Mouse (Mus musculus) myocyte (in vitro differentiated cells): Measurements from ENCODE around the gene Galnt15.

Source experiments
- CEBPB ChIP-seq: IDR thresholded peaks from 2 replicates; pipeline ENCODE4 v1.6.1; 2011; ENCODE audit warnings: mild to moderate bottlenecking, moderate library complexity; ENCODE audit not compliant: poor library complexity, insufficient read depth, severe bottlenecking
- E2F4 ChIP-seq: IDR thresholded peaks from one replicate; pipeline ENCODE4 v1.6.1; 2011; ENCODE audit warnings: mild to moderate bottlenecking, control low read depth, moderate library complexity; ENCODE audit not compliant: insufficient read depth
- MAX ChIP-seq: IDR thresholded peaks from one replicate; pipeline ENCODE4 v1.6.1; 2011; ENCODE audit warnings: low read depth, mild to moderate bottlenecking, control low read depth
- MYOD1 ChIP-seq, 3 experiments: IDR thresholded peaks; one replicate each; pipeline ENCODE4 v1.6.1; 2011; ENCODE audit warnings: control low read depth in 2 of 3, low read depth in 2 of 3, mild to moderate bottlenecking in 2 of 3, moderate library complexity in 1 of 3; ENCODE audit not compliant: insufficient read length in 2 of 3, control insufficient read depth in 1 of 3
- MYOG ChIP-seq, 3 experiments: IDR thresholded peaks; one replicate each; pipeline ENCODE4 v1.6.1; 2011; ENCODE audit warnings: control low read depth in 2 of 3, low read depth in 2 of 3, mild to moderate bottlenecking in 2 of 3; ENCODE audit not compliant: insufficient read length in 2 of 3, control insufficient read depth in 1 of 3, insufficient read depth in 1 of 3
- POLR2A ChIP-seq: IDR thresholded peaks from one replicate; pipeline ENCODE4 v1.6.1; 2011; ENCODE audit warnings: low read depth, mild to moderate bottlenecking, control low read depth, moderate library complexity; ENCODE audit not compliant: insufficient read length
- POLR2AphosphoS2 ChIP-seq: IDR thresholded peaks from one replicate; pipeline ENCODE4 v1.6.1; 2011; ENCODE audit warnings: low read depth, control low read depth; ENCODE audit not compliant: insufficient read length
- REST ChIP-seq: IDR thresholded peaks from one replicate; pipeline ENCODE4 v1.6.1; 2011; ENCODE audit warnings: mild to moderate bottlenecking, control low read depth, moderate library complexity; ENCODE audit not compliant: insufficient read depth, insufficient read length
- SRF ChIP-seq: IDR thresholded peaks from one replicate; pipeline ENCODE4 v1.6.1; 2011; ENCODE audit warnings: low read depth; ENCODE audit not compliant: control insufficient read depth, insufficient read length
- TCF12 ChIP-seq: IDR thresholded peaks from one replicate; pipeline ENCODE4 v1.6.1; 2011; ENCODE audit warnings: mild to moderate bottlenecking, control low read depth; ENCODE audit not compliant: poor library complexity, insufficient read depth, severe bottlenecking
- TCF3 ChIP-seq: IDR thresholded peaks from one replicate; pipeline ENCODE4 v1.6.1; 2011; ENCODE audit warnings: low read depth, control low read depth; ENCODE audit not compliant: insufficient read length
- USF1 ChIP-seq: IDR thresholded peaks from one replicate; pipeline ENCODE4 v1.6.1; 2011; ENCODE audit warnings: low read depth, mild to moderate bottlenecking, control low read depth, moderate library complexity

DNA sequence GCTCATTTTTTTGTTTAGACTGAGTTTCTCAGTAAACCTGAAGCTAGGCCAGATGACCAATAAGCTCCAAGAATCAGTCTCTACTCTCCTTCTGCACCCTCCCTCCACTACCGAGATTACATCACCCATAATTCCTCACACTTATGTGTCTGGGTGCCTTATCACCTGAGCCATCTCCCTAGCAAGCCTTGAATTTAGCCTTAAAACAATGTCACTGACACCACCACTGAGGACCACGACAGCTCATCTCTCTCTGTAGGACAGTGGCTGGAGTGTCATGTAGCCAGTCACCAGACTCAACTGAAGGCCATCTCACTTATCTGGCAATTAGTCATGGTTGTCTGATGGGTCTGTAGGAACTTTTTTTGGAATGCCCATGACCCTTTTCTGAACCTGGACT is 19.1 kb upstream of the Galnt15 start:
- no peak for TF ChIP-seq MAX
- no peak for TF ChIP-seq POLR2A
- no peak for TF ChIP-seq POLR2AphosphoS2
- TF ChIP-seq MYOG (IDR thresholded peaks at IDR 0.05; ENCODE audit: control insufficient read depth in 1 of 3, insufficient read depth in 1 of 3, insufficient read length in 2 of 3, low read depth in 2 of 3): no peak
- TF ChIP-seq TCF12: no peak
- TF ChIP-seq E2F4: no peak
- TF ChIP-seq MYOD1 (IDR thresholded peaks at IDR 0.05; ENCODE audit: control insufficient read depth in 1 of 3, insufficient read length in 2 of 3, low read depth in 2 of 3): no peak
- TF ChIP-seq TCF3: no peak
- no peak for TF ChIP-seq REST
- TF ChIP-seq USF1: no peak
- no peak for TF ChIP-seq CEBPB
- no peak for TF ChIP-seq SRF
